Mouse (Mus musculus): ENCODE data around the gene Klhl23.

Gene Klhl23

DNA sequence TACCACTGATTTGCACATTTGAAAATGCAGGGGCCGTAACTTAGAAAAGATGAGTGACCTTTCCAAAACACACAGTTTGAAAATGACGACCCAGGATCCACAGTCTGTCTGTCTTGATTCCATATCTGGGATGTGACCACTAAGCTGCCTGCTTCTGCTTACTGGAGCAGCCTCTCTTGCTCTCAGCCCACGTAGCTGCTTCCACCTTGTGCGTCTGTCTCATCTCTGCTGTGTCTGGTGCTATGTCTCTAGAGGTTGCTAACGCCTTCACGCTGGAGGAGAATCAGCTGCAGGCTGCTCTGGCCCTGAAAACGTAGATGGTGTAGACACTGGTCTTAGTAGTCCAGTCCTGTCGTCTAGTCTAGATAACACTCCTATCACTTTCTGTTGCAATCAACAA is 8.4 kb downstream of the Klhl23 start:
- no peak for DNase-seq (ENCODE audit: low spot score)

DNA sequence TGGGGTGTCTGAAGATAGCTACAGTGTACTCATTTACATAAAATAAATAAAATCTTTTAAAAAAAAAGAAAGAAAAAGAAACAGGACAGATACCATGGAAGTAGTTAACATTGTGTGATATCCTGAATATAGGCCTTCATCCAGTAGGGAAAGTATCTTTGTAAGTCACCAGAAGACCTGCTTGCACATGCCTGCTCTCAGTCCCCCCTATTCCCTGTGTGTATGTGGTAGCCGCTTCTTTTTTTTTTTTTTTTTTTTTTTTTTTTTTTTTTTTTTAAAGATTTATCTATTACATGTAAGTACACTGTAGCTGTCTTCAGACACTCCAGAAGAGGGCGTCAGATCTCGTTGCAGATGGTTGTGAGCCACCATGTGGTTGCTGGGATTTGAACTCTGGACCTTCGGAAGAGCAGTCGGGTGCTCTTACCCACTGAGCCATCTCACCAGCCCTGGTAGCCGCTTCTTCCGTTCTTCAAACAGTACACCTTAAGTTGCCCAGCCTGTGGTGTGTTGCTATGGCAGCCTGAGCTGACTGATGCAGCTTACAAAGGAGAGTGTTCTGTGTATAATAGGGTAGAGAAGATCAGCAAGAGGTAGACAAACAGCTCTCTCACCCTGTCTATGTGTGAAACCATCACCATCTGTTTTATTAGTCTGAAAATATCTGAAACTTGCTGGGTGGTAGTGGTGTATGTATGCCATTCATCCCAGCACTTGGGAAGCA is 15.7 kb downstream of the Klhl23 start:
- no peak for DNase-seq (ENCODE audit: low spot score)

- DNase-seq (ENCODE audit: low spot score) = no peak
Measured at GRCm38 (mm10) chr2:69837996-69838395, 16.3 kb downstream of the Klhl23 start.

DNA sequence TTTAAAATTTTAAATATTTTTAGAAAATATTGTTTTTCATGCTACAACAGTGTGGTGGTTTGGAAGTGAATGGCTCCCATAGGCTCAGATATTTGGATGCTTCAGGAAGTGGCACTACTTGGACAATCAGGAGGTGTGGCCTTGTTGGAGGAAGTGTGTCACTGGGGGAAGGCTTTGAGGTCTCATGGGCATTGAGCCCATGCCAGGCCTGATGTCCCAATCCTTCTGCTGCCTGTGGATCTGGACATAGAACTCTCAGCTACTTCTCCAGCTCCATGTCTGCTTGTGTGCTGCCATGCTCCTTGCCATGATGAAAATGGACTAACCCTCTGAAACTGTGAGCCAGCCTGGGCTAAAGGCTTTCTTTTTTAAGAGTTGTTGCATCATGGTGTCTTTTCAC is 17.0 kb downstream of the Klhl23 start:
- DNase-seq (ENCODE audit: low spot score) = no peak

DNA sequence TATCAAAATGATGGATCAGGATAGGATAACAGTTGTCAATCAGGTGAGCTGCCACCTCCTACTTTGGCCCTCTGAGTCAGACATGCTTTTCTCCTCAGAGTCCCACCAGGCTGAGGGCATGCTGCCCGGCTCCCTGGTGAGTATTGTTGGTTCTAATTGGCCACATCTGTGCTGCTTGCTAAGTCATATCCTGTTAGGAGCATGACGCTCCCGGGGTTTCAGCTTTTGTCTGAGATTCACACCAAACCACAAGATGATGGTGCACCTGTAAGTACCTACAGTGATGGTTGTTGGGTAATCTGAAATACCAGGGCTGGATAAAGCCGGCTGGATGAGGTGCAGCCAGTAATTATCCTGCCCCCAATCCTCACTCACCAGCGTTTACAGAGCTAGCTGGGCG is 18.5 kb downstream of the Klhl23 start:
- DNase-seq (ENCODE audit: low spot score) = no peak

- no peak for DNase-seq (ENCODE audit: low spot score)
Measured at GRCm38 (mm10) chr2:69849215-69849614, 27.5 kb downstream of the Klhl23 start.

GRCm38 (mm10) chr2:69851427-69852058 is 29.8 kb downstream of the Klhl23 start:
- DNase-seq (ENCODE audit: low spot score) = no peak

- DNase-seq (ENCODE audit: low spot score) = no peak
Measured at GRCm38 (mm10) chr2:69856392-69856791, 34.6 kb downstream of the Klhl23 start.

DNA sequence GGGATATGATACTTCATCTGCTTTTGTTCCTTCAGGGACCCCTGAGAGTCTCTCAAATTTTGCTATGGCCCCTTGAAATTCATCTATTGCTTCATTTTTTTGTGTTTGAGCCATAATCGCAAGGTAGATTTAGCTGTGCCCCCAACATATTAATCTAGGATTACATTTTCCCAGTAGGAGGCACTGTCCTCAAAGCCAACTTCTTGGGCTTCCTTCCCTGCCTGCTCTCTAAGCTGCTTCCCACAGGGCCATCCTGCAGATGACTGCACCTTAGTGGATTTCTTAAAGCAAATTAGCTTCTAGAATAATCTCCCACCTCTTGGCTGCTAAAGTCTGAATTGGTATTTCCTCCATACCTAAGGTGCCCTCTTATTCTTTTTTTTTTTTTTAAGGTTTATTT is 36.1 kb downstream of the Klhl23 start:
- no peak for DNase-seq (ENCODE audit: low spot score)

GRCm38 (mm10) chr2:69860972-69861452 is 39.3 kb downstream of the Klhl23 start:
- DNase-seq (ENCODE audit: low spot score) = peak; percentile 31

GRCm38 (mm10) chr2:69861485-69862091 is 39.8 kb downstream of the Klhl23 start, which contains the start of gene Ssb:
TSS of gene Ssb (plus strand) at chr2:69861562.
- DNase-seq (ENCODE audit: low spot score) = peak; percentile 93

DNA sequence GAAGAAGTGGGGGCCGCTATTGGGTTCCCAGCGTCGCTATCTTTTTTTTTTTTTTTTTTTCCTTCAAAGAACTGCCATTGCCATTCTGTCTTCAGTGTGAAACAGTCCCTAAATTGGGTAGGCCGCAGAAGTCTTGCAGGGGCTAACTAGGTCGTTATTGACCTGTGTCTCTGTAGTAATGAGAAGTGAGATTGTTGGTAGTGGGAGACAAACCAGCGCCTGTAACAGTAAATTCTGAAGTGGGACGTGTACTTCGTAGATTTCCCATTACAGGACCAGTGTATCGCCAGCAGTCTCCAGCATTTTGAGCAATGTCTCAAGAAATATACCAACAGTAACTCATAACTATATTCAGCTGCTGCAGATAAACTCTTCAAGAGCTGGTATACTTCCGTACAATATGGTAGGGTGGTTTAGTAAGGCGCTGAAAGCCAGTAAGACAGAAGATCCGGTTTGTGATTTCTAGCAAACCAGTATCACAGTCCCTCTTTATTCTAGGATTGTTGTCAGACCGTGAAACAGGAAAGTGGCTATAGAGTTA is 40.4 kb downstream of the Klhl23 start:
- no peak for DNase-seq (ENCODE audit: low spot score)

GRCm38 (mm10) chr2:69883990-69884391 is 62.2 kb downstream of the Klhl23 start:
- DNase-seq (ENCODE audit: low spot score) = no peak

DNA sequence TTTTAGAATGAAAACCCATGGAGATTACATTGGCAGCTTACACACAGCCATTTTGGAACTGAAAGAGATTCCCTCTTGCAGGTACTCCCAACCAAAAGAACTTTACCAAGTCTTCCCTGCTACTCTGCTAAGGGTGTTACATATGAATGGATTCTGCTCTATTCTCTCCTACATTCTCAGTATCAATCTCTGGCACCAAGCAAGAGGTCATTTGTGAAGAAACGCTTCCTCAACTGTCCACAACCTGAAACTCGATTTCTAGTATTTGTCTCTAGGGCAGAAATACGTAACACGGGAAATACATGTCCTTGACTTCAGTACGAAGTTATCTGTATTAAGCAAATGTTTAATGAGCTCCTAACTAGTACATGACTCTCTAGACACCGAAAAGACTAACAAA is 62.8 kb downstream of the Klhl23 start:
- no peak for DNase-seq (ENCODE audit: low spot score)

DNA sequence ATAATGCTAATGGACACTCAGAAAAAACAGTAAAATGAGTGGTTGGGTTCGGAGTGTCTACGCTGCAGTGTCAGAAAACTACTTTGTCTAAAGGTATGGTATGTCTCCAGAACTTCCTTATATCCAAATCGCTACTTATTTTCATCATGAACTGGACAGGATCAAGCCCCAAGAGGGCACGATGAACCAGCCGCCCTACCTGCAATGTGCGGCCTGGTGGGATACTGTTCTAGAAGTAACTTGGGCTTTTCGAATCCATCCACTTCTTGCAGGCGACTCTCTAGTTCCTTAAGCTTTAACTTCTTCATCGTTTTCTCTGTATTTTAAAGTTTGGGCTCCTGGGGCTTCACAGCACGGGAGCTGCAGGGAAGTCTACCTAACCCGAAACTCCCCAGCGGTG is 63.3 kb downstream of the Klhl23 start:
- no peak for DNase-seq (ENCODE audit: low spot score)

- DNase-seq (ENCODE audit: low spot score) = peak; percentile 88
Measured at GRCm38 (mm10) chr2:69885451-69886305, 63.9 kb downstream of the Klhl23 start, which contains the start of gene Mettl5. TSS of gene Mettl5 (minus strand) at chr2:69885615.
